Mouse (Mus musculus) skeletal muscle tissue, adult 2 months (tissue): Measurements from ENCODE around the gene Tmcc3.
"Not testable (repeated sequence)": the region's sequence is repeated elsewhere in the genome, so short reads cannot be mapped to it uniquely, and the experiment has no call there.

Experiments
- DNase-seq: peaks from one replicate; pipeline ENCODE4 v3.0.0-alpha.2; 2012; ENCODE audit warnings: low read depth, low spot score

Tmcc3 gene

GRCm38 (mm10) chr10:94514506-94515178 is 202.9 kb downstream of the Tmcc3 start:
- DNase-seq = peak; percentile 62

- peak; percentile 65 for DNase-seq
These were observed 203.4 kb downstream of the Tmcc3 start for GRCm38 (mm10) chr10:94515179-94515545.

- no peak for DNase-seq
These were observed 203.8 kb downstream of the Tmcc3 start for GRCm38 (mm10) chr10:94515583-94515982.

GRCm38 (mm10) chr10:94519887-94520286 is 208.1 kb downstream of the Tmcc3 start:
- peak; percentile 40 for DNase-seq

- DNase-seq = no peak
These were observed 208.8 kb downstream of the Tmcc3 start for GRCm38 (mm10) chr10:94520306-94521106.

GRCm38 (mm10) chr10:94521107-94521401 is 209.3 kb downstream of the Tmcc3 start:
- DNase-seq = no peak

GRCm38 (mm10) chr10:94521776-94522175 is 210.0 kb downstream of the Tmcc3 start:
- DNase-seq = no peak

GRCm38 (mm10) chr10:94523297-94523696 is 211.5 kb downstream of the Tmcc3 start:
- no peak for DNase-seq

- no peak for DNase-seq
These were observed 212.0 kb downstream of the Tmcc3 start for GRCm38 (mm10) chr10:94523711-94524156.

GRCm38 (mm10) chr10:94524966-94525365 is 213.2 kb downstream of the Tmcc3 start:
- no peak for DNase-seq

GRCm38 (mm10) chr10:94525784-94526183 is 214.0 kb downstream of the Tmcc3 start:
- DNase-seq = no peak

- DNase-seq = no peak
These were observed 215.1 kb downstream of the Tmcc3 start for GRCm38 (mm10) chr10:94526834-94527233.

GRCm38 (mm10) chr10:94527248-94527647 is 215.5 kb downstream of the Tmcc3 start:
- no peak for DNase-seq

- DNase-seq = no peak
These were observed 218.3 kb downstream of the Tmcc3 start for GRCm38 (mm10) chr10:94530079-94530478.

- no peak for DNase-seq
These were observed 219.7 kb downstream of the Tmcc3 start for GRCm38 (mm10) chr10:94531482-94531881.

- DNase-seq = no peak
These were observed 221.5 kb downstream of the Tmcc3 start for GRCm38 (mm10) chr10:94533081-94533724.

GRCm38 (mm10) chr10:94538623-94539022 is 226.9 kb downstream of the Tmcc3 start:
- not testable (repeated sequence) for DNase-seq

- DNase-seq = no peak
These were observed 228.5 kb downstream of the Tmcc3 start for GRCm38 (mm10) chr10:94540241-94540640.

GRCm38 (mm10) chr10:94543956-94544355 is 232.2 kb downstream of the Tmcc3 start:
- DNase-seq = no peak

- DNase-seq = no peak
These were observed 233.1 kb downstream of the Tmcc3 start for GRCm38 (mm10) chr10:94544803-94545202.

GRCm38 (mm10) chr10:94545259-94546019 is 233.7 kb downstream of the Tmcc3 start:
- peak; percentile 53 for DNase-seq

- no peak for DNase-seq
These were observed 234.9 kb downstream of the Tmcc3 start for GRCm38 (mm10) chr10:94546617-94547016.
